Mouse (Mus musculus) yolk sac, embryonic 10.5 days (tissue): ENCODE results near the gene Rph3al.
A peak's percentile ranks its signal among the peaks of the same experiment; 100 is the strongest.

Experiments
- DNase-seq: peaks from one replicate; pipeline ENCODE4 v3.0.0-alpha.2; 2017; ENCODE audit warnings: low spot score

Rph3al gene

GRCm38 (mm10) chr11:75906556-75906955 is 31.7 kb downstream of the Rph3al start:
- peak; percentile 68 for DNase-seq

GRCm38 (mm10) chr11:75904982-75905381 is 33.2 kb downstream of the Rph3al start:
- DNase-seq = peak; percentile 73

- DNase-seq = peak; percentile 7
Observed at GRCm38 (mm10) chr11:75904501-75904900, 33.7 kb downstream of the Rph3al start.

- DNase-seq = no peak
Observed at GRCm38 (mm10) chr11:75903486-75903885, 34.7 kb downstream of the Rph3al start.

GRCm38 (mm10) chr11:75901339-75901738 is 36.9 kb downstream of the Rph3al start:
- no peak for DNase-seq

- DNase-seq = no peak
Observed at GRCm38 (mm10) chr11:75899676-75900075, 38.6 kb downstream of the Rph3al start.

GRCm38 (mm10) chr11:75898532-75898931 is 39.7 kb downstream of the Rph3al start:
- DNase-seq = no peak

- DNase-seq = no peak
Observed at GRCm38 (mm10) chr11:75894791-75895420, 43.3 kb downstream of the Rph3al start.

- DNase-seq = no peak
Observed at GRCm38 (mm10) chr11:75893956-75894355, 44.3 kb downstream of the Rph3al start.

GRCm38 (mm10) chr11:75887349-75887748 is 50.9 kb downstream of the Rph3al start:
- no peak for DNase-seq

GRCm38 (mm10) chr11:75881234-75881633 is 57.0 kb downstream of the Rph3al start:
- no peak for DNase-seq

- no peak for DNase-seq
Observed at GRCm38 (mm10) chr11:75880064-75880463, 58.2 kb downstream of the Rph3al start.

GRCm38 (mm10) chr11:75878460-75878859 is 59.8 kb downstream of the Rph3al start:
- no peak for DNase-seq

- DNase-seq = no peak
Observed at GRCm38 (mm10) chr11:75876043-75876780, 62.0 kb downstream of the Rph3al start.

GRCm38 (mm10) chr11:75871688-75872087 is 66.5 kb downstream of the Rph3al start:
- no peak for DNase-seq

- DNase-seq = no peak
Observed at GRCm38 (mm10) chr11:75870947-75871346, 67.3 kb downstream of the Rph3al start.

GRCm38 (mm10) chr11:75870386-75870785 is 67.8 kb downstream of the Rph3al start:
- DNase-seq = no peak

- DNase-seq = no peak
Observed at GRCm38 (mm10) chr11:75869898-75870297, 68.3 kb downstream of the Rph3al start.

GRCm38 (mm10) chr11:75866861-75867260 is 71.4 kb downstream of the Rph3al start:
- no peak for DNase-seq

GRCm38 (mm10) chr11:75865859-75866258 is 72.4 kb downstream of the Rph3al start:
- DNase-seq = no peak

- no peak for DNase-seq
Observed at GRCm38 (mm10) chr11:75865253-75865619, 73.0 kb downstream of the Rph3al start.

GRCm38 (mm10) chr11:75864529-75865252 is 73.5 kb downstream of the Rph3al start:
- DNase-seq = no peak

- DNase-seq = no peak
Observed at GRCm38 (mm10) chr11:75862466-75862865, 75.8 kb downstream of the Rph3al start.
